Mouse (Mus musculus) adrenal gland, postnatal 36 days (tissue): ENCODE measurements around the gene Brinp1. TPM values are rescaled to one million over a fixed set of nuclear protein-coding genes. Genes with fewer than 3 reads are reported as not detected.

Source experiments
- DNase-seq, 2 experiments: peaks; one replicate each; pipeline ENCODE4 v3.0.0; 2021; ENCODE audit warnings: mixed read lengths in 1 of 2
- long read RNA-seq, 2 experiments: library from polyadenylated mRNA; stranded (forward); transcript quantifications; one replicate each; pipeline ENCODE4 v2.0.0; 2021; ENCODE audit warnings: borderline sequencing depth in 2 of 2
- total RNA-seq, 2 experiments: library from RNA; stranded (reverse); gene quantifications; 2 replicates each; pipeline ENCODE4 v1.2.3; 2021

The Brinp1 gene
- total RNA-seq, result 1 to 10 TPM in 1 of 2 experiments, under 1 TPM in 1; 0.86 to 1.3 TPM
- long read RNA-seq, experiment 1, partial matches to known transcripts, result 0 of 2 reads
- long read RNA-seq, experiment 1, other reads (novel, unspliced or antisense), result 2 of 2 reads
- long read RNA-seq, experiment 2, result 0 reads

- DNase-seq, result peak; percentile 23 to 24
These were observed at the start of gene Brinp1 for GRCm38 (mm10) chr4:68954322-68954901. Gene Brinp1 (minus strand): TSS chr4:68954397.

- DNase-seq, result no peak
These were observed 3.1 kb upstream of the Brinp1 start for GRCm38 (mm10) chr4:68957265-68957664.

GRCm38 (mm10) chr4:68955621-68956020 is 1.4 kb upstream of the Brinp1 start:
- DNase-seq, result peak; percentile 51 to 66

GRCm38 (mm10) chr4:68953667-68954321 is 403 bp downstream of the Brinp1 start:
- no peak for DNase-seq

GRCm38 (mm10) chr4:68953131-68953551 is 1.1 kb downstream of the Brinp1 start:
- DNase-seq, result no peak

GRCm38 (mm10) chr4:68950556-68950955 is 3.6 kb downstream of the Brinp1 start:
- peak in 1 of 2 experiments; percentile 4 for DNase-seq

- no peak for DNase-seq
These were observed 11.3 kb downstream of the Brinp1 start for GRCm38 (mm10) chr4:68942938-68943337.

- no peak for DNase-seq
These were observed 24.2 kb downstream of the Brinp1 start for GRCm38 (mm10) chr4:68930022-68930421.

GRCm38 (mm10) chr4:68926091-68926490 is 28.1 kb downstream of the Brinp1 start:
- no peak for DNase-seq

GRCm38 (mm10) chr4:68922944-68923343 is 31.3 kb downstream of the Brinp1 start:
- DNase-seq, result no peak

GRCm38 (mm10) chr4:68922504-68922903 is 31.7 kb downstream of the Brinp1 start:
- no peak for DNase-seq

GRCm38 (mm10) chr4:68920127-68920526 is 34.1 kb downstream of the Brinp1 start:
- DNase-seq, result no peak

GRCm38 (mm10) chr4:68910942-68911341 is 43.3 kb downstream of the Brinp1 start:
- DNase-seq, result no peak

GRCm38 (mm10) chr4:68906417-68907210 is 47.6 kb downstream of the Brinp1 start:
- DNase-seq, result no peak

- no peak for DNase-seq
These were observed 63.7 kb downstream of the Brinp1 start for GRCm38 (mm10) chr4:68890526-68890925.

GRCm38 (mm10) chr4:68886276-68886675 is 67.9 kb downstream of the Brinp1 start:
- no peak for DNase-seq

- no peak for DNase-seq
These were observed 82.2 kb downstream of the Brinp1 start for GRCm38 (mm10) chr4:68872028-68872427.

- DNase-seq, result no peak
These were observed 88.9 kb downstream of the Brinp1 start for GRCm38 (mm10) chr4:68865135-68865767.

- DNase-seq, result no peak
These were observed 89.5 kb downstream of the Brinp1 start for GRCm38 (mm10) chr4:68864668-68865067.

- DNase-seq, result peak; percentile 1 to 17
These were observed 97.3 kb downstream of the Brinp1 start for GRCm38 (mm10) chr4:68856868-68857267.

GRCm38 (mm10) chr4:68849671-68850070 is 104.5 kb downstream of the Brinp1 start:
- no peak for DNase-seq

- DNase-seq, result no peak
These were observed 107.2 kb downstream of the Brinp1 start for GRCm38 (mm10) chr4:68846976-68847375.
